Mouse (Mus musculus) frontal cortex, adult 2 months (tissue): ENCODE measurements around the gene Nhs. TPM values are rescaled to one million over a fixed set of nuclear protein-coding genes. Genes with fewer than 3 reads are reported as not detected.

ENCODE experiments used
- DNase-seq, 2 experiments: peaks; one replicate each; pipeline ENCODE4 v3.0.0; 2022; ENCODE audit warnings: low spot score in 1 of 2; ENCODE audit errors: extremely low spot score in 1 of 2
- polyA plus RNA-seq: library from polyadenylated mRNA; depleted of rRNA; stranded (reverse); fragments of >200 nt; gene quantifications from 2 replicates; pipeline ENCODE4 v1.2.3, GENCODE M21; 2012

Nhs gene
- polyA plus RNA-seq, 1 experiment: 2.2 TPM

DNA sequence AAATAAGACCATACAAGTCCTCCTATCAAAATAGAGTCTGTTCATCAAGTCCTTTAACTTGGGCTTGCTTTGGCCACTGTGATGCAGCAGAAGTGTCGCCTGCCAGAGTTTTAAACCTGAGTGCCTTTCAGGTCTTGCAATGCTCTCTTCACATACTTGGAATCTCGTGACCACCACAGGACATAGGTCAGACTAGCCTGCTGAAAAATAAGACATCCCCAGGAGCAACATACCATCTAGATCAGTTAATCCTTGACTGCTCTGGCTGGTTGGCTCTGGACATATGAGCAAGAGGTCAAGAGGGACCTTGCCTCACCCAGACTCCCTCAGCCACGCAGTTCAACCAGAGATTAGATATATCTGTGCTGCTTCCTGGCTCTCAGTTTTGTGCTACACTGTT, 137.8 kb downstream of the Nhs start:
- DNase-seq: no peak

DNA sequence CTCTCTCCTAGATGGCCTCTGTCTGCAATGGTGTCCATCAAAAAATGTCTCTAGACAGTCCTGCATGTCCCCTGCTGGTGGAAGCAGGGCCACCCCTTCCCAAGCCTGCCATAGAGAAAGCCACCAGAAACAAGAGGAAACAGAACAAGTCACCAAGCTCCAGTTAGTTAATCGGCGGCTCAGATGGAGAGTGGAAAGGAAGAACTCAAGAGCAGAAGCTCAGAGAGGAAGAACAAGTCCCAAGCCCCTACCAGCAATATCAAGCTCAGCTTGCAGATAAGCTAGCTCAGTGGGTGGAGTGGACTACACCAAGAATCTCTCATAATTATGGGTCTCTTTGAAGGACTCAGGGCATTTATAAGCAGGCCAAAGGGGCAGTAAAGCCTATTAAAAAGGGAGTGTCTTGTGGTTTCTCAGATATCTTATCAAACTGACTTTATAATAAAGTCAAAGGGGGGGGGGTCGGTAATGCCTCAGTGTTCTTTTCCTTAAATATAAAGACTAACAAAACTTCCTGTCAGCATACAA, 139.4 kb downstream of the Nhs start:
- DNase-seq: no peak

DNA sequence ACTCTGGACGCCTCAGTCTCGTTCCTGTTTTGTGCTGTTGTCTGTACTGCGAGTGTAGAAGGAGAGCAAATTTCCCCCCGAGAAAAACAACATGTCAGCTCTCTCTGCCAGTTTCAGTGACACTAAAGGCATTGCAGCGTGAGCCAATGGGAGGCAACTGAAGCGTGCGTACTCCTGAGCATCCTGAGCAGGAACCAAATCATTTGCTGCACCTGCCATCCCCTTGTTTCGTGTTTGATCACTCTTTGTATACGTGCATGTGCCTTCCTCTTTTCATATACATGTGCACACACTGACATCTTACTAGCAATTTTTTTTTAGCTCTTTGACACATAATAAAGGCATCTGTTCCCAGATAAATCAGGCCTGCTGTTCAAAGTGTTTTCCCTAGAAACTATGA, 142.1 kb downstream of the Nhs start:
- no peak for DNase-seq

DNA sequence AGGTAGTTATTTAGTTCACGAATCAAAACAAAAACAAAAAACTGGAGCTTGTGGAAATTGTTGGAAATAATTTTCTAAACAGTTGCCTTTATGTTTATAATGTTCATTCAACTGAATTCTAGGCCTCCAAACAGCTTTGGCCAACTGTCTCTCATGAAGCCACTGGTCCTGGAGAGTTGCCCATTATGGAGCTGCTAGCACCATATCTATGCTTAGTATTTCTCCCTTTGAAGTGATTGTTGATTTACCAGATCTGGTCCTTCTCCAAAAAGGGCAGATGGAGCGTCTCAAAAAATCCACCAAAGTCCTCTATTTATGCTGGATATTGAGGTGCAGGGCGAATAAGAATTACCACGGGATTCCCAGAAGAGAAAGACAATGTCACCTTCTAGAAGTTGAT, 147.0 kb downstream of the Nhs start:
- DNase-seq: no peak

DNA sequence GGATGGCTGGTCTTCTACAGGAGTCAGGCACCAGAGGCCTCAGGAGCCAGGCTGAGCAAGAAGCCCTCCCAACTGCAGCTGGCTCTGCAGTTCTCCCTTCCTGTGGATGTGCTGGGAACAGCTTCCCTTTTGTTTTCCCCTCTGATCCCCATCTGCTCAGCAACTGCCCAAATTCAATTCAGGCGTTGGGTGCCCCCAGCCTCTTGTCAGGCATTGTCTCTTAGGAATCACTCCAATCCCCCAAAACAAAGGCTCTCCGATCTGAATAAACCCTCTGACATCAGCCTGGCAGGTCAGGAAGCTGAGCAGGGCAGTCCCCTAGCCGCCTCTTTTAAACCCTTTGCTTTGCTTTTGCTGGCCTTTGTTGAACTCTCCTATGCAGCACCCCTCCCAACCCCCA, 149.7 kb downstream of the Nhs start:
- no peak for DNase-seq

DNA sequence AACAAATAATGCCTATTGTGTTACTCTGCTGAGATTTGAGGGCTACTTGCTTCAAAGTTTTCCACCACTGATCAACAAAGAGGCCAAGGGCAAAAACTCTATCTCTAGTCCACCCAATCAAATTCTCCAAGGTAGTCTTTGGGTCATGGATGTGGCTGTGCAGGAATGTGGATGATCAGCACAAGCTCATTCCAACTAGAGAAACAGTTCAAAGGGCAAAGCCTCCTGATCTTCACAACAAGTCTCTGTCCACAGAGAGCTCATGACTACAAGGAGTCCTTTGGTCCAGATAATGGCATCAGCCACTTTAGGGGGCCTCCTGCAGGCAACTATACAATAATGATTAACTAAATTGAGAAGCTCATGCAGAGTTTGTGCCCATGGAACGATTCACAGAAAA, 155.7 kb downstream of the Nhs start:
- DNase-seq: no peak

DNA sequence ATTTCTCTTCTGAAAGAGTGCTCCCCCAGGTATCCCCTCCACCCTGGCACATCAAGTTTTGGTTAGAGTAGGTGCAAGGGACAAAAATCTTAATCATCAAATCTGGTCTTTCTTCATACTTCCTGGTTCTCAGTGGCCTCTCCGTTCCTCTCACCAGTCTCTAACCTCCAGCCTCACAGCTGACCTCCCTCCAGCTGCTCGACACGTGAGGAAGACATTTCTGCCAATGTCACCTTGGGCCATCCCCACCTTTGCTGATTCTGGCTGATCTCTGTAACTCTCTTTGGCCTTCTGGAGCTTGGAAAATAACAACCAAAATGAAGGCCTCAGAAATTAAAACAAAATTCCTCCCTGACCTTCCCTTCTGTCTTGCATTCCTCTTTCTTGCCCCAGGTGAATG, 160.7 kb downstream of the Nhs start:
- DNase-seq: no peak

DNA sequence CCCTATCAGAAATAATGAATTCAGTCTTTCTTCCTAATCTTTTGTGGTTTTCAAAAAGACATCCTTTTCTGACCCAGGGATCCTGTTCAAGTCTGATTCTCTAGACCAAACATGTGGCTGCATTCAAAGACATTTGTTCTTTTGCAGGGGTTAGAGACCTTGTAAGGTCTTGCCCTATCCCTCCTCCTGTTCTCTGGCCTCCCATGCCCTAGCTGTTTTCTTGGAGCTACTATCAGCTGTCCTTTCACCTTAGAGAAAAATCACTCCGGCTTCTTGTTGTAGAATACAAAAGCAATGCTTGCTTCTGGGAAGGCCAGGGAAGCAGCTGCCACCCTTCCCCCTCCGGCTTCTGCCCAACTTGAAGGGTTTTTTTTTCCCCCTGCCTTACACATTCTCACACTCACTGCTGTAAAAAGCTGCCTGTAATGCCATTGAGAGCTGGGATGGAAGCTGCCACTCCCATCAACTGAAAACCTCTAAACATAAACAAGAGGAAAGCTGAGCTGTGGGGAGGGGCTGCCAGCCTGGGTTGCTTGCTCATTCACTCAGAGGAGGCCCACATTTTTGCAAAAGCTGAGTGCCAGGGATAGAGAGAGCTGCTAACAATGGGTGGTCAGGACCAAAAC, 162.2 kb downstream of the Nhs start:
- no peak for DNase-seq

DNA sequence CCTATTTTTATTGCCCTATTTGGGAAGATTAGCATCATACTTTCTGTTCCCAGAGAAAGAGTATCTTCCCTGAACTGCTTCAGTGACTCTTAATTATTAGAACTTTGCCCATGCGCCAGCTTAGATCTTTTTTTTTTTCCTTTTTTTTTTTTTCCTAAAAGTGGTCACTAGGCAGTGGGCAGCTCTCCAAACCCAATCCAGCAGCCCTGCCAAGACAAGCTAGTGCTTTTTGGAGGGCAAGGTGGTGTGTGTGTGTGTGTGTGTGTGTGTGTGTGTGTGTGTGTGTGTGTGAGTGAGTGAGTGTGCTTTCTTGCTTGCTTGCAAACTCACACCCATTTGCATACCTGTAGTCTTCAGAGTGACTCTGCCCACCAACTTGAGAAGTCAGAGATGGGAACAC, 169.4 kb downstream of the Nhs start:
- DNase-seq: no peak

DNA sequence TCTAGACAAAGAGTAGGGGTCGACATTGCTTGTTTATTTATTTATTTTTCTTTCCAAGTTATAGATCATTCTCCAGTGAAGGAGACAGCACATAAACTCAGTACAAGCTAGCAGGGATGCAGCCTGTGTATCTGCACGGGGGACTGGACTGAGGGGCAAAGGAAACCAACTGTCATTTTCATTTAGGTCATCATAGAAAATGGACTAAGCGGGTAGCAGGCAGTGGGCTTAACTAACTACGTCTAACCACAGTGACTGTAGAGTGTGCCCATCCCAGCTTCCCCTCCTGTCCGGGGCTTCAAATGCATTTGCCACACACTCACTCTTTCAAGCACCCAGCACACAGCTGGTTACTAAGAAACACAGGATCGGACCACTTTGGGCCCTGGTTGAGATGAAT, 174.6 kb downstream of the Nhs start:
- no peak for DNase-seq

DNA sequence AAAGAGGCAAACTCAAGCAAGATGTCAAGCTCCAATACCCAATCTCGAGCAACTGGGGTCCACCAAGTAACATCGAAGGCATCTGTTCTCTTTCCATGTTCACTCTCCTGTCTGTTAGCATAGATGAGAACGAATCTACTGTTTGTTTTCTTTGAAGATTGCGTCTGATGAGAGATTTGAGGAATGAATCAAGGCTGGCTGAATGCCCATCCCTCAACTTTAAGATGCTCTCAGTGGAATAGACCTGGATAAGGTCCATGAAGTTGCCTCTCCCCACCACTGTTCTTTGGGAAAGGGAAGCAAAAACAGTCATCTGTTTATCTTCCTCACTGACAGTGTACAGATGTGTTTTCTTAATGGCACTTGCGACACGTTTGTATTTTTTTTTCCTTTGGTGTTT, 178.1 kb downstream of the Nhs start:
- DNase-seq: no peak

DNA sequence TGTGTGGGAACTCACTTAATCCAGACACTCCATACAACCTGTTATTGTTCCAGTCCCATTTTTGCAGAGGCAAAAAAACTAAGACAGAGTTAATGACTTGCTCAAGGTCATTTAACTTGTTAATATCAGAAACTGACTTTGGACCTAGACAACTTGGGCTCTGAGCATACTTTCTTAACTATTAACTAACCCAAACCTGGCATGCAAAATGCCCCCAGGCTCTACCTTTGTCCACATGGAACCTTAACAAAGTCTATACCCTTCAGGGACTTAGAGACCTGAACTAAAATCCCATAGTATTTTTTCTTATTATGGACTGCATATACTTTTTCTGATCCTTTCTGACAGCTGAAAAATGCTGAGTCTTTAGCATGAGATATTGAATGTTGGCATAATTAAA, 179.6 kb downstream of the Nhs start:
- DNase-seq: no peak

DNA sequence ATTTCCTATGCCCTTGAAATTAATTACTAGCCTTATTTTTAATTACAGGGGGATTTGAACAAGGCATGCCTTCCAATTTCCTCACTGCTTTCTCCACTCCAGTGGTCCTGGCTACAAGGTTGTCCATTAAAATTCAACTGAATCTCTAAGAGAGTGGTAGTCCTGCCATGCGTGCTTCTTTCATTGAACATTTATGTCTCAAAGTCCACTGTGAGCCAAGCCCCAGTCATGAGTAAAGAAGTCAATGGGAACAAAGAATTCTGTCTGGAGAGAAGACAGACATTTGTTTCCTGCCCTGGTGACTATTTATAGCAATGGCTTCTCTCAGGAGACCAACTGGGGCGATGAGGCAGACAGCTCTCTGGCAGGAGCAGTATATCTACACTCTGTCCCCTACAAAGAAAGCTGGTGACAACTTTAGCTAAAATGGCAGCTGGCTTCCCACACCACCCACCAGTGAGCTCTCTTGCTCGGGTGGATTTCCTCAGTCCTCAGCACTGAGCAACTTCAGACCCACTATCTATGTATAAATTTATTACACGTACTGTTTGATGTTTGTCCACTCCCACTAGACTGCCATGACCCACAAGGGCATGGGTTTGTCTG, 182.2 kb downstream of the Nhs start:
- DNase-seq: peak in 1 of 2 experiments; percentile 10

DNA sequence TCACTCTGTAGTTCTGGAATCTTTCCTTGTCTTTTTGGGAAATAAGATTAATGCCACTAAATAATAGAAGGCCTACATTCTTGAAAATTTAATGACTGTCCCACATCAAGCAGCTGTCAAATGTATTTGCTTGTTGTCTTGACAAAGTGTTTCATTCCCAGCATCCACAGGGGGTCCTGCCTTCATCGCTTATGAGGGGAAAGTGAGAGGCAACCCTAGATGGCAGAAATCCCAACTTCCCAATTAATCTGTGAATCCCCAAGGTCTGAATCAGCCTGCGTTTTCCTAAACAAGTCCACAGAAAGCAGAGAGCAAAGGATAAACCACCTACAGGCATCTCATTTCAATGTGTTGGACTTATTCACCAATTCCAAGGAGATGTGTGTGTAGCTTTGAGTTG, 183.2 kb downstream of the Nhs start:
- no peak for DNase-seq

DNA sequence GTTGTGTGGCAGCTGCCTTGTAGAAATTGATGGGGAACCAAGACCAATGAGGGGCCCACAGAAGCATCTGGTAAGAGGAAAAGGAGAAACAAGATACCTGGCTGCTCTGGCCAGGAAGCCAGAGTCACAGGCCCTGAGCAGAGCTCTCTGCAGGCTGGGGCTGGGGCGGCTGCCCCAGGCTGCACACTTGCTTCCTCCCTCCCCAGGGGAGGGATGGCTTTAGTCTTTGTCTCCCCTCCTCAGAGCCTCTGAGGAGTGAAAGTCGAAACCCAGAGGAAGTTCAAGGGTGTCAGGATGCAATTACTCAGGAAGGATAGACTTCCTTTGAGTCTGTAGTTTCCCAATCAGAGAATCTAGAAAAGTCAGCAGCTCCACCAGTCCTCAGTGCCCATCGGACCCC, 186.0 kb downstream of the Nhs start:
- DNase-seq: no peak

DNA sequence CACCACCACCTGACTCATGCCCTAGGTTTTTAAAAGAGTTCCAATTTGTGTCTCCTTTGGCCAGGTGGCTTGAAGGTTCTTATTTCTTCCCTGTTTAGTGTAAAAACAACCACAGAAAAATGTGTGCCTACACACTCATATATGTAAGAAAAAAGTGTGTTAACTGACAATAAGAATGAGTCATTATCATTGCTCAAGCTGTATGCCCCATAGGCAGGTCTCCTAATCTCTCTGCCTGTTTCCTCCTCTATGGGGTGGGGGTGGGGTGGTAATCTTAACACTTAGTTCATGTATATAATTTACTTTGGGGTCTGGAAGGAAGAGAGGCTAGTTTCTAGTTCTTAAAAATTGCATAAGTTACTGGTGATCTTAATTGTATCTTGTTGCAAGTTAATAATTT, 186.8 kb downstream of the Nhs start:
- DNase-seq: no peak

DNA sequence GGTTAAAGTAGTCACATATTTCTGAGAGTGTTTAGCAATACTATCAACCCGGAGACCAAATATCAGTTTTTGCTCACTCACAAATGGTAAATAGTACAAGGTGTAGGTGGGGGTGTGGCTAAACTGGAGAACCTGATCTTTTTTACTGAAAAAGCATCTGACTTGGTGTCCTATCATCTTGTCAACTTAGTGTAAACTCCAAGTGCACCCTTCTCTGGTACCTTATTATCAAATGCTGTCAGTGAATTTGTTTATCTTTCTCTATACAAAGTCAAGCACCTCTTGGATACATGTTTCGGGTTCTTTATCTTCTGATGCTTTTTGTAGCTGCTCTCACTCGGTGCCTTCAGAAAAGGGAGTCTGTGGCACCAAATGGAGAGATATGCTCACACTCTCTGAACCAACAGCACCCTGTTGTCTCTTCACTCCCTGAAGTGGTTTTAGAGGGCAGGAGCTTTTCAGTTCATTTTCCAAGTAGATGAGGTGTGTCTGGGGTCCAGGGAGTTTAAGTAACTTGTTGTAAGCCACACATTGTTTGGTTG, 187.5 kb downstream of the Nhs start:
- DNase-seq: no peak

DNA sequence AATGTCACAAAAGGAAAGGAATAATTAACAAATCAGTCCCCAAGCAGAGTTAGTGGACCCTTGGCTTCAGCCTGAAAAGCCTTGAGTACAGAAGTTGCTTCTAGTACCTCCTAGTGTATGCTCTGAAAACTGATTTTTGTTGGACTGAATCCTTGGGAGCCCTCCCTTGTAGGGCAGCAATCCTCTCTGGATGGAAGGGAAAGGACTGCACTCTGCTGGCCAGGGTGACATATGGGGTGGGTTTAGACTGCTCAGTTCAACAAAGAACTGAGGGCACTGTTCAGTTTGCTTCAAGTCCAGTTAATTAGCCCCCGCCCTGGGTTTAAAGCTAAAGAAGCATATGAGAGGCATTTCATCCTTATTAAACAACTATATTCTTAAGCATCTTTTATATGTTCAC, 188.4 kb downstream of the Nhs start:
- DNase-seq: no peak

DNA sequence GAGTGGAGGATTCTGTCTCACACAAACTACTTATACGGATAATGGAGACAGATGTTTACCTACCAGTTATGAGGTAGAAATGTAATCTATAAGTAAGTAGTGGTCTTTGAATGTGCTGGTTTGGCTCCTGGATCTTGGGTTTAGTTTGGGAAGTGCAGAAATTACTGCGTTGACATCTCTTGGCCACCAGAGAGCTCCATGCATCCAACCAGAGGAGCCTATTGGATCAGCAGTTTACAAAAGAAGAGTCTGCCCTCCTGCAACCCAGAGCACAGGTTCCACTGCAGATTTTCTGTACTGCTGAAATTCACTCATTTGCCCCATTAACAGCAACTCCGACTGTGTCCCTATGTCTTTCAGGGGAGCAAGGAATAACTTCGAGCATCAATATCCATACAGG, 191.8 kb downstream of the Nhs start:
- DNase-seq: peak in 1 of 2 experiments; percentile 33

DNA sequence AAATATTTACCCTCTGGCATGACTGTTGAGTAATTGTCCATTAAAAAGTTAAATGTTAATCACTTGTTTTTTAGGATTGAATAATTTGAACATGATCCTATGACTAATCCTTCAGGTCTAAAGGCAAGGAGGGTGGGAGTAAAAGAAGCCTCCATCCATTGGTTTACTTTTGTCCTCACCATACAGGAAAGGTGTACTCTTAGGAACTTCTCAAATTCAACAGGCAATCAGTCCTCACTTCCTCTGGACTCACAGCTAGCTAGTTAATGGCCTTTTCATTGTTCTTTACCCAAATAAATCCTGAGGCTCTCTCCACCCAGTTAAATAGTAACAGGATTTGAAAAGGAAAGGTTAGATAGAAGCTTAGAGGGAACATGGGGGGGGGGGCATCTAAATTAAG, 196.2 kb downstream of the Nhs start:
- no peak for DNase-seq

DNA sequence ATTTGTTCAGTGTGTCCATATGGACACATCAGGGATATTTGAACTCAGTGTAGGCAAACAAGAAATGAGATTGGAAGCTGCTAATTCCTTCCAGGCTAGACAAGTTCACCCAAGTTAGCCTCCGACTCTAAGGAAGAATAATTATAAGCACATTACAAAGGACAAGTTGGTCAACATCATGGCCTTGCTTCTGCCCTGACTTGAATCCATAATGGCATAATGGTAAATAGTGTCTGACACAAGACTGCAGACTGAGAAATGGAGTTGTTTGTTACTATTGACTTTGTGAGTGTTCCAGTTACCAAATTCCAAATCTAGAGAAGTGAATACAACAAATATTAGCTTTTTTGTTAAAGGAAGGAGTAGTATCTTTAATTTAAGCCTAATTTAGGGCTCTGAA, 196.7 kb downstream of the Nhs start:
- DNase-seq: no peak

DNA sequence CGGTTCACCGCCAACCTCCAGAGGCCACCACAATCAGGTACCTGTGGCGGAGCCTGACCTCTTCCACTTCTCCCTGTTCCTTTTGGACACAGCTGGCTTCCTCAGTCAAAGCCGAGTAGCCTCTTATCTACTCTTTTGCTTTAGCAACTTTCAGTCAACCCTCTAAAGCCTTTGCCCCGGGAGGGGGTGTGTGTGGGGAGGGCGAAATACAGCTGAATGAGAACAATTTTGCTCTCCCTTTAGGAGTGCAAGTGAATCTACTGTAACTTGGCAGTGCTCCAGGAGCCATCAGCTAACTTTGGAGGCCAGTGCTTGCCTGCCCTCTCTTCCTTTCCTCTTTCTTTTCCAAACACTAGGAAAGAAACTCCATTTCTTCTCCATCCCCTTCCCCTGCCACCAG, 197.8 kb downstream of the Nhs start:
- no peak for DNase-seq
